Mouse (Mus musculus) heart, adult 2 months (tissue): ENCODE measurements around the gene Efna1.

Source experiments
- EP300 ChIP-seq: fragments of 200-500 bp; IDR thresholded peaks from 2 replicates; pipeline ENCODE4 v1.6.1; 2011; ENCODE audit warnings: low read depth, low read length, control low read depth; ENCODE audit not compliant: insufficient read depth
- POLR2A ChIP-seq: fragments of 200-500 bp; IDR thresholded peaks from 2 replicates; pipeline ENCODE4 v1.6.1; 2011; ENCODE audit warnings: mild to moderate bottlenecking, low read depth, low read length, control low read depth; ENCODE audit not compliant: insufficient read depth

DNA sequence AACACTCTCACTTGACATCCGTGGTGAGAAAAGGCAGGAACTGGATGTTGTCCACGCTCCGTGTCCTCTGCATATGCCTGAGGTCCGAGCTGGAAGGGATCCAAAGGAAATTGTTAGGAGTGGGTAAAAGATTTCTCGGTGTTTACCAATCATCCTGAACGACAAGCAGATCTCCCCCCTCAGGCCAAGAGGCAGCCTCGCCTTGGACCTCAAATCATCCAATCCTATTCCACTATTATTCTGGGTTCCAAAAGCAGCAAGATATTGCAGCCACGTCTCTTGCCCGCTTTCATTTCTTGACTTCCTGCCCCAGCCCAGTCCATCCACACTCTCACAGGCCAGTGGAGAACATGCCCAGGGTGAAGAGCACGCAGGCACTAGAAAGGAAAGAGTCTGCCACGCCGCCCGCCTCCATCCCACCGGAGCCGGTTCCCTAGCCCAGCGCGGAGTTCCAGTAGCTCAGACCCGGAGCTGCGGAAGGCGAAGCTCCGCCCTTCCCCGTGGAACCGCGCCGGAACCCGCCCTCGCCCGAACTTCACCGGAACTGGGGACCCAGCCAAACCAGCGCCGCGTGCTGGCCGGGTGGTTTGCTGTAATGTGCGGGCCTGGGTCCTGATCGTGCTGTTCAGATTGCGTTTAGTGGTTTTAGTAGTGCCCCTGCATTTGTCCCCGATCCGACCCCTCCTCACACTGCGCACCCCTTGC, 10.7 kb downstream of the Efna1 start, which contains the start of gene Slc50a1:
- TF ChIP-seq POLR2A: peak; percentile 89
- TF ChIP-seq EP300: peak; percentile 52
